Mouse (Mus musculus) kidney, adult 2 months (tissue): ENCODE data around the gene Kbtbd7.

Experiments used
- CTCF ChIP-seq: fragments of 200-500 bp; conservative IDR thresholded peaks from 2 replicates; pipeline ENCODE4 v1.5.1; 2011; ENCODE audit warnings: low read depth, mild to moderate bottlenecking, control low read depth, low read length, moderate library complexity, mixed read lengths; ENCODE audit not compliant: insufficient read depth, insufficient read length
- POLR2A ChIP-seq: fragments of 200-500 bp; IDR thresholded peaks from one replicate; pipeline ENCODE4 v1.6.1; 2011; ENCODE audit warnings: low read depth, low read length, control low read depth

DNA sequence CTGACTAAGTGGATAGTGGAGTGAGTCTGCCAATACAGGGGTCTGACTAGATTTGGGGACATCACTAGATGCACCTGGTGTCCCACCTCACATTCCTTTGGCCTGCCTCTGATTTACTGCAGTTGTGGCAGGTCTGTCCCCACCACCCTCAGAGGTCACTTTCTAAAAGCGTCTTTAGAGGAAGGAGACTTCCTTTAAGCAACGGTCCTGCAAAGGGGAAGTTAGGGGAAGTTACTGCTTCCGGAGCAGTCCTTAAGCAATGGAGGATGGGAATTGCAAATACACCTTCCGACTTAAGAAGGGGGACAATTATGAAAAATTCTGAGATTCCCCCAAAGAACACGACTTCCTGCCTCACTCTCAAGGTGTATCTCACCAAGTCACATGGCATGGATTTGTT, 15.1 kb downstream of the Kbtbd7 start:
- TF ChIP-seq POLR2A (no peak), CTCF (no peak)
